Mouse (Mus musculus) MEL (cell line): ENCODE measurements at regions not wholly inside any gene's neighbourhood (a gene's known extent, or its start where the extent isn't known, plus 50 kb on each side); places are given as distances from the start of the nearest gene placed in this dataset.

ENCODE experiments used
- DNase-seq: peaks from one replicate; pipeline ENCODE4 v3.0.0; 2011; ENCODE audit warnings: low read depth, low spot score
- H3K27ac ChIP-seq: 2 replicates; pipeline ENCODE4 v1.5.1; 2012; ENCODE audit warnings: low read depth, mild to moderate bottlenecking, control low read depth, low read length, moderate library complexity; ENCODE audit not compliant: control insufficient read depth
- H3K27me3 ChIP-seq, 2 experiments: fragments of 150-350 bp in 1 of 2; sonication (generic) in 1 of 2; 2 replicates each; pipeline ENCODE4 v1.6.1; 2012; ENCODE audit warnings: low read length in 2 of 2, mild to moderate bottlenecking in 2 of 2, improper control_type of control experiment in 1 of 2, moderate library complexity in 1 of 2; ENCODE audit not compliant: insufficient read depth in 2 of 2, control insufficient read depth in 1 of 2
- H3K36me3 ChIP-seq, 2 experiments: 2 replicates each; pipeline ENCODE4 v1.6.1; 2012 to 2014; ENCODE audit warnings: low read length in 2 of 2, improper control_type of control experiment in 1 of 2, inconsistent platforms in 1 of 2, mild to moderate bottlenecking in 1 of 2; ENCODE audit not compliant: insufficient read depth in 2 of 2, control insufficient read depth in 1 of 2
- H3K4me1 ChIP-seq, 2 experiments: fragments of 150-350 bp in 1 of 2; sonication (generic) in 1 of 2; 2 replicates each; pipeline ENCODE4 v1.6.1; 2012; ENCODE audit warnings: low read length in 2 of 2, improper control_type of control experiment in 1 of 2, mild to moderate bottlenecking in 1 of 2; ENCODE audit not compliant: insufficient read depth in 2 of 2, control insufficient read depth in 1 of 2
- H3K4me3 ChIP-seq, 2 experiments: fragments of 150-350 bp in 1 of 2; sonication (generic) in 1 of 2; 2 replicates each; pipeline ENCODE4 v1.5.1; 2012; ENCODE audit warnings: low read depth in 2 of 2, low read length in 2 of 2, mild to moderate bottlenecking in 2 of 2, moderate library complexity in 2 of 2, control low read depth in 1 of 2, improper control_type of control experiment in 1 of 2; ENCODE audit not compliant: control insufficient read depth in 1 of 2, insufficient read depth in 1 of 2
- H3K79me2 ChIP-seq: 2 replicates; pipeline ENCODE4 v1.6.1; 2012; ENCODE audit warnings: mild to moderate bottlenecking, low read length, moderate library complexity; ENCODE audit not compliant: control insufficient read depth, poor library complexity, insufficient read depth
- H3K9ac ChIP-seq: 2 replicates; pipeline ENCODE4 v1.6.1; 2012; ENCODE audit warnings: low read depth, mild to moderate bottlenecking, control low read depth, low read length, moderate library complexity; ENCODE audit not compliant: control insufficient read depth, poor library complexity, severe bottlenecking
- H3K9me3 ChIP-seq: fragments of 150-350 bp; sonication (generic); replicated peaks from 2 replicates; pipeline ENCODE4 v1.6.1; 2012; ENCODE audit warnings: mild to moderate bottlenecking, low read length, improper control_type of control experiment, moderate library complexity; ENCODE audit not compliant: insufficient read depth
- CHD2 ChIP-seq: IDR thresholded peaks from 2 replicates; pipeline ENCODE4 v1.6.1; 2011; ENCODE audit warnings: low read length, improper control_type of control experiment
- ETS1 ChIP-seq: IDR thresholded peaks from 2 replicates; pipeline ENCODE4 v1.6.1; 2012; ENCODE audit warnings: low read depth, mild to moderate bottlenecking, inconsistent platforms, low read length, improper control_type of control experiment, moderate library complexity
- GATA1 ChIP-seq: IDR thresholded peaks from 2 replicates; pipeline ENCODE4 v1.6.1; 2011; ENCODE audit warnings: low read depth, low read length, improper control_type of control experiment
- HCFC1 ChIP-seq: IDR thresholded peaks from 2 replicates; pipeline ENCODE4 v1.6.1; 2012; ENCODE audit warnings: low read depth, mild to moderate bottlenecking, inconsistent platforms, low read length, improper control_type of control experiment, moderate library complexity
- JUND ChIP-seq: IDR thresholded peaks from 2 replicates; pipeline ENCODE4 v1.6.1; 2011; ENCODE audit warnings: low read depth, mild to moderate bottlenecking, improper control_type of control experiment, low read length
- KAT2A ChIP-seq: conservative IDR thresholded peaks from 2 replicates; pipeline ENCODE4 v1.6.1; 2012; ENCODE audit warnings: low read depth, low read length, improper control_type of control experiment, inconsistent platforms
- MEF2A ChIP-seq: IDR thresholded peaks from 2 replicates; pipeline ENCODE4 v1.6.1; 2014; ENCODE audit warnings: low read depth, mild to moderate bottlenecking, inconsistent platforms, low read length, improper control_type of control experiment; ENCODE audit not compliant: poor library complexity, insufficient replicate concordance, severe bottlenecking; ENCODE audit errors: extremely low read depth
- POLR2AphosphoS5 ChIP-seq: IDR thresholded peaks from 2 replicates; pipeline ENCODE4 v1.6.1; 2012; ENCODE audit warnings: low read depth, borderline replicate concordance, mild to moderate bottlenecking, inconsistent platforms, low read length, moderate library complexity, mixed read lengths
- USF2 ChIP-seq, 2 experiments: IDR thresholded peaks; 2 replicates each; pipeline ENCODE4 v1.6.1; 2011 to 2012; ENCODE audit warnings: improper control_type of control experiment in 2 of 2, low read length in 2 of 2, borderline replicate concordance in 1 of 2, inconsistent platforms in 1 of 2, low read depth in 1 of 2, mild to moderate bottlenecking in 1 of 2; ENCODE audit not compliant: insufficient read depth in 1 of 2

- H3K9ac ChIP-seq: no peak overlapping the region
- H3K27me3 ChIP-seq: no peaks in the 10 kb centered on the region
- H3K4me3 ChIP-seq: no peak overlapping the region
- no peaks in the 10 kb centered on the region for H3K4me1 ChIP-seq
- TF ChIP-seq JUND: no peak
- DNase-seq: no peak
- no peaks in the 10 kb centered on the region for H3K79me2 ChIP-seq
- H3K27ac ChIP-seq: no peak overlapping the region
- H3K36me3 ChIP-seq: no peaks in the 10 kb centered on the region
- H3K9me3 ChIP-seq: no peaks in the 10 kb centered on the region
Measured at GRCm38 (mm10) chr1:118741286-118741685, 113.5 kb downstream of the Tfcp2l1 start.

DNA sequence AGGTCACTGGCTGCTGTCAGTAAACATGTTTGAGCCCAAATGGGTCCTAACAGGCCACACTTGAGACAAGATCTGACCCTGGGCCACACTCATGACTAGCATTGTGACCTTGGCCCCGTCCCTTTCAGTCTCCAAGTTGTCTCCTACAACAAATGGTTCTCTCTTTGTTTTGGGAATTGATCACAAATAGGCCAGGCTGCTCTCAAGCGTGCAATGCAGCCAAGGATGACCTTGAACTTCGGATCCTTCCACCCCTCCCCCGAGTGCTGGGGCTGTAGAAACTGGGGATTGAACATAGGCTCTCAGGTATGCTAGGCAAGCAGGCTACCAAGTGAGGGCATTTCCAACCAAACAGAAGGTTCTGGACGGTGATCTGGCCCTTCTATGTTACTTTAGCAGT is 120.5 kb downstream of the Tfcp2l1 start:
- Histone ChIP-seq H3K9ac (no peak overlapping the region), H3K9me3 (no peaks in the 10 kb centered on the region), H3K27ac (no peak overlapping the region), H3K79me2 (no peaks in the 10 kb centered on the region), H3K4me1 (no peaks in the 10 kb centered on the region), H3K36me3 (no peaks in the 10 kb centered on the region), H3K4me3 (no peak overlapping the region), H3K27me3 (no peaks in the 10 kb centered on the region)
- no peak for TF ChIP-seq HCFC1
- TF ChIP-seq CHD2: no peak
- TF ChIP-seq USF2 (IDR thresholded peaks at IDR 0.05; ENCODE audit: borderline replicate concordance in 1 of 2, insufficient read depth in 1 of 2, low read depth in 1 of 2, low read length in 2 of 2): no peak
- no peak for TF ChIP-seq KAT2A
- TF ChIP-seq POLR2AphosphoS5: no peak
- no peak for TF ChIP-seq MEF2A
- TF ChIP-seq ETS1: no peak
- no peak for TF ChIP-seq GATA1
- no peak for DNase-seq

DNA sequence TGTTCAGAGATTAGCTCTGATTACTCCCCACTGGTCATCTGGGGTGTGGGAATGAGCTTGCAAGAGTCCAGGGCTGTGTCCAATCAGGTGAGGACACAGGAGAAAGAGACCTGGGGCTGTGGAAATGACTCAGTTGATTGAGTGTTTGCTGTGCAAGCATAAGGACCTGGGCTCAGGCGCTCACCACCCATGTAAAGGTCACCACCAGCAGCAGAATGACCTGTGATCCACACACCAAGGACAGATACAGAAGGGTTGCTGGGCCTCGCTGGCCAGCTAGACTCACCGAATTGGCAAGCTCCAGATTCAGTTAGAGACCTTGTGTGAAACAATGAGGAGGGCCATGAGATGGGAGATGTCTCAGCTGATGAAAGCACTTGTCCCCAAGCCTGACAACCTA is 125.1 kb downstream of the Tfcp2l1 start:
- TF ChIP-seq HCFC1: no peak
- DNase-seq: no peak
- H3K79me2 ChIP-seq: no peaks in the 10 kb centered on the region

More for the DNA sequence above, 125.1 kb downstream of the Tfcp2l1 start:
- Histone ChIP-seq H3K27me3 (no peaks in the 10 kb centered on the region), H3K27ac (no peak overlapping the region), H3K9me3 (no peaks in the 10 kb centered on the region), H3K4me3 (no peak overlapping the region), H3K9ac (no peak overlapping the region), H3K36me3 (no peaks in the 10 kb centered on the region), H3K4me1 (no peaks in the 10 kb centered on the region)
